Mouse (Mus musculus) stomach, postnatal 0 days (tissue): ENCODE results near the gene Map4k4. TPM values are rescaled to one million over a fixed set of nuclear protein-coding genes. Genes with fewer than 3 reads are reported as not detected.
A peak's percentile ranks its signal among the peaks of the same experiment; 100 is the strongest.

ENCODE experiments used
- ATAC-seq: fragments of 200-750 bp; cut with Nextera tagmentation; 2 replicates; pipeline ENCODE4 v1.8.0; 2017; ENCODE audit not compliant: low FRiP score, low TSS enrichment
- DNase-seq: peaks from one replicate; pipeline ENCODE4 v3.0.0-alpha.2; 2016; ENCODE audit warnings: low spot score
- H3K27ac ChIP-seq: fragments of 300-500 bp; sonication (generic); replicated peaks from 2 replicates; pipeline ENCODE4 v1.5.1; 2014; ENCODE audit warnings: mild to moderate bottlenecking, control low read depth
- H3K27me3 ChIP-seq: fragments of 300-500 bp; sonication (generic); 2 replicates; pipeline ENCODE4 v1.6.1; 2014; ENCODE audit warnings: low read length; ENCODE audit not compliant: control insufficient read depth, insufficient read depth
- H3K36me3 ChIP-seq: fragments of 300-500 bp; sonication (generic); 2 replicates; pipeline ENCODE4 v1.6.1; 2014; ENCODE audit warnings: low read length, mixed read lengths; ENCODE audit not compliant: control insufficient read depth, insufficient read depth
- H3K4me1 ChIP-seq: fragments of 300-500 bp; sonication (generic); replicated peaks from 2 replicates; pipeline ENCODE4 v1.6.1; 2014; ENCODE audit warnings: antibody characterized with exemption; ENCODE audit not compliant: control insufficient read depth, insufficient read depth
- H3K4me2 ChIP-seq: fragments of 300-500 bp; sonication (generic); replicated peaks from 2 replicates; pipeline ENCODE4 v1.6.1; 2014; ENCODE audit warnings: low read depth, mild to moderate bottlenecking, control low read depth, moderate library complexity
- H3K4me3 ChIP-seq: fragments of 300-500 bp; sonication (generic); 2 replicates; pipeline ENCODE4 v1.5.1; 2014; ENCODE audit warnings: low read depth, low read length, control low read depth
- H3K9ac ChIP-seq: fragments of 300-500 bp; sonication (generic); 2 replicates; pipeline ENCODE4 v1.6.1; 2014; ENCODE audit warnings: mild to moderate bottlenecking, low read length, control low read depth, mixed read lengths
- H3K9me3 ChIP-seq: fragments of 300-500 bp; sonication (generic); 2 replicates; pipeline ENCODE4 v1.6.1; 2016; ENCODE audit warnings: low read length; ENCODE audit not compliant: control insufficient read depth
- CTCF ChIP-seq: IDR thresholded peaks from 2 replicates; pipeline ENCODE4 v1.5.1; 2016; ENCODE audit warnings: antibody characterized with exemption, low read depth, mild to moderate bottlenecking, moderate library complexity
- EP300 ChIP-seq: optimal IDR thresholded peaks from 2 replicates; pipeline ENCODE3; 2016; ENCODE audit warnings: antibody characterized with exemption
- WGBS: fragments of 180-500 bp; shearing (Covaris S2); extraction: QIAGEN DNeasy Blood & Tissue Kit; methylation state at CpG from one replicate; pipeline ENCODE4 v1.1.7; 2014; 5-methylcytosine and 5-hydroxymethylcytosine counted together
- polyA plus RNA-seq: library from polyadenylated mRNA; unstranded; fragments of >200 nt; fragmentation: Nextera tagmentation; extraction: Ambion mirVana; gene quantifications from 2 replicates; pipeline ENCODE4 v1.2.1, GENCODE M21; 2015

Map4k4 gene
- polyA plus RNA-seq, 1 experiment from 2014 or later, result 8.5 TPM

DNA sequence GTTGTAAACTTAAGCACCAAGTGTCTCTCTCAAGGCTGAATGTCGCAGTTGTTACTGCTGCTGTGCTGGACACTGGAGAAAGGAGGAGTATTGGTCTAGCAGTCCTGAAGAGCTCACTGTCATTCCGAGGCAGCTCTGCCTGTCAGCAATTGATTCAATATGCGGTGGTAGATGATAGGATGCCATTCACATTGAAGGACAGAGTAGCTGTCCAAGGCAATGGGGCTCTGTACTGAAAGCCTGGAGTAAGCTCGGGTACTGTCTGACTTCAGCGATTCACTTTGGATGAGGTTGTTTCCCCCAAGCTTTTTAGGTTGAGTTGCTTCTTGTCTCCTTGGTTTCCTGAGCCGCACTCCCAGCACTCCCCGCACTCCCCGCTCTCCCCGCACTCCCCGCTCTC lies 34.9 kb downstream of the Map4k4 start:
- Histone ChIP-seq H3K4me3 (peak overlapping the region; percentile 37; the same call in 1 of the 2 replicates), H3K9me3 (no peaks in the 10 kb centered on the region), H3K4me2 (peak overlapping the region; percentile 55), H3K4me1 (peaks cover 10% of the 10 kb centered on the region; the same call in 1 of the 2 replicates), H3K27ac (no peak overlapping the region), H3K36me3 (no peaks in the 10 kb centered on the region), H3K9ac (peak overlapping the region; percentile 35; the same call in 1 of the 2 replicates), H3K27me3 (no peaks in the 10 kb centered on the region)
- 5% methylated on average over 9 of the region's 10 CpGs for WGBS
- no peak for TF ChIP-seq EP300
- no peak for TF ChIP-seq CTCF
- no peak for ATAC-seq
- DNase-seq, result no peak

DNA sequence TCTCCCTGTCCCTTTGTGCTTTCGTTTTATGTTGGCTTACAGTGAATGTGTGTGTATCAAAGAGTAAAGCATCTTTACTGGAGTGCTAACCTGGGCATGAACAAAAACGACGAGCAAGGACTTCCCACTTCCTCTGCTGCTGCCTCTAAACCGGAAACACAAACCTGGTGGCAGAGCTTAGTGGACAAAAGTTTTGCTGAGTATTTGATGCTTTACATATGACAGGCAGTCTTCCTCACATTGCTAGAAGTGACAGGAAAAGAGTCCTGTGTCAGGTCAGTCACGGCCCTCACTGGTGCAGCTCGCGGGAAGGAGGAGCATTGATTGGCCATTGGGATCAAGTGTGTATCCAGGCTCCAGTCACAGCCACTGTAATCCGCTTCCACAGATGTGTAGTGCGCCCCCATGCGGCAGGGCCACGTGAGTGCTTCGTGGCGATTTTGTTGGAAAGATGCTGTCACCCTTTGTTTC lies 35.7 kb downstream of the Map4k4 start:
- H3K4me3 ChIP-seq, result peak overlapping the region; percentile 37
- no peaks in the 10 kb centered on the region for H3K36me3 ChIP-seq
- H3K4me1 ChIP-seq, result peaks cover 5% of the 10 kb centered on the region; the same call in 1 of the 2 replicates
- TF ChIP-seq CTCF (peak; percentile 97), EP300 (no peak)
- ATAC-seq, result peak; percentile 83
- no peaks in the 10 kb centered on the region for H3K27me3 ChIP-seq
- WGBS, result 4% methylated on average over 13 of the region's 13 CpGs
- peak; percentile 91 for DNase-seq
- peak overlapping the region; percentile 49 for H3K27ac ChIP-seq
- H3K9me3 ChIP-seq, result no peaks in the 10 kb centered on the region
- peak overlapping the region; percentile 43; the same call in 1 of the 2 replicates for H3K9ac ChIP-seq
- H3K4me2 ChIP-seq, result peak overlapping the region; percentile 55

DNA sequence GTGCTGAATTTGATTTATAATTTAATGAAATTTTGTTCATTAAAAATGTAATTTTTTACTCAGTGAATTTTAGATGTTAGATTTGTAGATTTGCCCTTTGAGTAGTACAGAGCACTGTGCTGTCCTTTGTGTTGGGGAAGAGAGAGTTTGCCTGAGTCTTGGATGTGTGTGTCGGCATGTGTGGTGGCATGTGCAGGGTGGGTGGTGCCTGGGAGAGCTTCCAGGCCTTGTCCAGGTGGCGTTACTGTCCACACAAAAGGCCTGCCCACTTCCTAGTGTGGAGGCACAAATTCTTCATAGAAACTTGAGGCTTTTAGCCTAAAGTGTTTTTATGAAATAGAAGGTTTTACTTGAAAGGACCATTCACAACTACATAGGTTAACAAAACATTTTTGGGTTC lies 36.2 kb downstream of the Map4k4 start:
- H3K27me3 ChIP-seq, result no peaks in the 10 kb centered on the region
- no peak for DNase-seq
- peaks cover 8% of the 10 kb centered on the region for H3K4me1 ChIP-seq
- WGBS, result 45% methylated on average over 2 of the region's 2 CpGs
- TF ChIP-seq CTCF (no peak), EP300 (no peak)
- no peak for ATAC-seq
- no peak overlapping the region for H3K4me3 ChIP-seq
- H3K9me3 ChIP-seq, result no peaks in the 10 kb centered on the region
- H3K4me2 ChIP-seq, result no peak overlapping the region
- H3K27ac ChIP-seq, result no peak overlapping the region
- H3K9ac ChIP-seq, result no peak overlapping the region
- H3K36me3 ChIP-seq, result no peaks in the 10 kb centered on the region

DNA sequence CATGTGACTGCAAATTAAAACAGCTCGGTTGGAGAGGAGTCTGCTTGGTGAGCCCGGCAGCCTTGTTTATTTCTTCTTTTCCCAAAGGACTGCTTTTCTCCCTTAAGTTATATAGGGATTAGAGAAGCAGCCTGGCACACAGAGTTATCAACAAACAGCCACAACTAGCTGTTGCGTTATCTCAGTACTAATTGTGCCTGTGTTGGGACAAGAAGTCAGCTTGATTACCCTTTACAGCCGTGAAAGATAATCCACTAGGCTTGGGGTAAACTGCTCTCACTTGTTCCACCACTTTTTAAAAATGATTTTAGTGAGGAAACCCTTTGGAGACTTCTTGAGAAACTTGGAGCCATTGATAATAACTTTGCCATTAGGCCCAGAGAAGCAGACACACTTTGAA lies 36.9 kb downstream of the Map4k4 start:
- no peak for DNase-seq
- TF ChIP-seq EP300 (no peak), CTCF (no peak)
- Histone ChIP-seq H3K4me3 (no peak overlapping the region), H3K9me3 (no peaks in the 10 kb centered on the region), H3K4me2 (no peak overlapping the region), H3K27me3 (no peaks in the 10 kb centered on the region), H3K4me1 (peaks cover 12% of the 10 kb centered on the region), H3K36me3 (no peaks in the 10 kb centered on the region), H3K27ac (no peak overlapping the region), H3K9ac (no peak overlapping the region)
- 23% methylated on average over 4 of the region's 4 CpGs for WGBS
- no peak for ATAC-seq

DNA sequence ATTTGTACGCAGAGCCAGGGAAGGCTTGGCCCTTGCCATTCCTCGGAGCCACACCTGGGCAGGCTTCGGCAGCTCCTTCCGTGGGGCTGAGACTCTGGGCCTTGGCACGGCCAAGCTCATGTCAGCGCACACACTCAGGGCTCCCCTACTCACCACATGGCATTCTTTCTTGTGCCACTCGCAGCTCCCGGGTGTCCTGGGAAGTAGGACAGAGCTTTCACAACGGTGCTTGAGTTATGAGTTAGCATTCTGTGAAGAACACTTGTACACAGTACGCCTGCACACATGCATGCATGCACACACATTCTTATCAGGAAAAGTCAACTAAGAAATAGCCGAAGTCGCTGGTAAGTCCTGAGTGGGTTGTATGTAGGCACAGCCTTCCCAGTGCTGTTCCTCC lies 38.7 kb downstream of the Map4k4 start:
- Histone ChIP-seq H3K9ac (no peak overlapping the region), H3K4me2 (no peak overlapping the region), H3K27me3 (no peaks in the 10 kb centered on the region), H3K4me3 (no peak overlapping the region), H3K36me3 (no peaks in the 10 kb centered on the region), H3K4me1 (peaks cover 16% of the 10 kb centered on the region), H3K27ac (peak overlapping the region; percentile 31; the same call in 1 of the 2 replicates), H3K9me3 (no peaks in the 10 kb centered on the region)
- 48% methylated on average over 12 of the region's 12 CpGs for WGBS
- ATAC-seq, result no peak
- no peak for TF ChIP-seq EP300
- no peak for TF ChIP-seq CTCF
- no peak for DNase-seq

DNA sequence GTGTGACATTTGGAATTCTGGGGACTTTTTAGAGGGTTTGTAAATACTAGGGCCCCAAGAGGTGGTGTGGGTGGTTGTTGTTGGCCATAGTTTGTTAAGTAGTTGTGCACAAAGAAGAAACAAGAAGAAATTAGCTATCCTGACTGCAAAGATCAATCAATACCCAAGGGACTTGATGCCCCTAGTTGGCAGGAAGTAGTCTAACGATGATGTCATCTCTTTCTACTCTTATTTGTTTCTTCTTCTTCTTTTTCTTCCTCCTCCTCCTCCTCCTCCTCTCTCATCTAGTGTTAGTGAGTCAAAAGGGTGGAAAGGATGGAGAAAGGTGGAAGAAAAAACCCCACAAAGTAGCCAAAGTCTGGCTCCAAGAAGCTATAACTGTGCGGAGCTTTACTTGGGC lies 39.6 kb downstream of the Map4k4 start:
- Histone ChIP-seq H3K27ac (no peak overlapping the region), H3K27me3 (no peaks in the 10 kb centered on the region), H3K9ac (no peak overlapping the region), H3K4me1 (peaks cover 16% of the 10 kb centered on the region), H3K4me2 (no peak overlapping the region), H3K9me3 (no peaks in the 10 kb centered on the region), H3K4me3 (no peak overlapping the region), H3K36me3 (no peaks in the 10 kb centered on the region)
- TF ChIP-seq CTCF (no peak), EP300 (no peak)
- ATAC-seq (no peak), DNase-seq (no peak)
- 84% methylated on average over 2 of the region's 2 CpGs for whole genome bisulfite sequencing
